Mouse (Mus musculus) forebrain, embryonic 16.5 days (tissue): ENCODE results near the gene Mob3b. TPM values are rescaled to one million over a fixed set of nuclear protein-coding genes. Genes with fewer than 3 reads are reported as not detected.

ENCODE experiments used
- ATAC-seq: fragments of 200-750 bp; cut with Nextera tagmentation; 2 replicates; pipeline ENCODE4 v1.8.0; 2017; ENCODE audit warnings: mild to moderate bottlenecking, moderate library complexity
- H3K27ac ChIP-seq: fragments of 300-500 bp; sonication (generic); 2 replicates; pipeline ENCODE4 v1.5.1; 2014; ENCODE audit warnings: low read length, control low read depth
- H3K27me3 ChIP-seq: fragments of 300-500 bp; sonication (generic); replicated peaks from 2 replicates; pipeline ENCODE4 v1.6.1; 2014; ENCODE audit warnings: low read length; ENCODE audit not compliant: control insufficient read depth, insufficient read depth
- H3K36me3 ChIP-seq: fragments of 300-500 bp; sonication (generic); 2 replicates; pipeline ENCODE4 v1.6.1; 2014; ENCODE audit not compliant: control insufficient read depth, insufficient read depth
- H3K4me1 ChIP-seq: fragments of 300-500 bp; sonication (generic); replicated peaks from 2 replicates; pipeline ENCODE4 v1.6.1; 2014; ENCODE audit warnings: low read length; ENCODE audit not compliant: control insufficient read depth, insufficient read depth
- H3K4me2 ChIP-seq: fragments of 300-500 bp; sonication (generic); 2 replicates; pipeline ENCODE4 v1.6.1; 2014; ENCODE audit warnings: mild to moderate bottlenecking, low read length, control low read depth
- H3K4me3 ChIP-seq: fragments of 300-500 bp; sonication (generic); replicated peaks from 2 replicates; pipeline ENCODE4 v1.5.1; 2014; ENCODE audit warnings: mild to moderate bottlenecking, low read length, control low read depth
- H3K9ac ChIP-seq: fragments of 300-500 bp; sonication (generic); replicated peaks from 2 replicates; pipeline ENCODE4 v1.6.1; 2014; ENCODE audit warnings: low read depth, low read length, control low read depth
- H3K9me3 ChIP-seq: fragments of 300-500 bp; sonication (generic); 2 replicates; pipeline ENCODE4 v1.6.1; 2016; ENCODE audit warnings: low read length; ENCODE audit not compliant: control insufficient read depth
- WGBS: fragments of 180-500 bp; shearing (Covaris S2); extraction: QIAGEN DNeasy Blood & Tissue Kit; methylation state at CpG from one replicate; pipeline ENCODE4 v1.1.7; 2014; 5-methylcytosine and 5-hydroxymethylcytosine counted together
- polyA plus RNA-seq: library from polyadenylated mRNA; unstranded; fragments of >200 nt; fragmentation: Nextera tagmentation; extraction: Ambion mirVana; gene quantifications from 2 replicates; pipeline ENCODE4 v1.2.1, GENCODE M21; 2015

Mob3b gene
- polyA plus RNA-seq, 1 experiment from 2014 or later = 4.3 TPM

DNA sequence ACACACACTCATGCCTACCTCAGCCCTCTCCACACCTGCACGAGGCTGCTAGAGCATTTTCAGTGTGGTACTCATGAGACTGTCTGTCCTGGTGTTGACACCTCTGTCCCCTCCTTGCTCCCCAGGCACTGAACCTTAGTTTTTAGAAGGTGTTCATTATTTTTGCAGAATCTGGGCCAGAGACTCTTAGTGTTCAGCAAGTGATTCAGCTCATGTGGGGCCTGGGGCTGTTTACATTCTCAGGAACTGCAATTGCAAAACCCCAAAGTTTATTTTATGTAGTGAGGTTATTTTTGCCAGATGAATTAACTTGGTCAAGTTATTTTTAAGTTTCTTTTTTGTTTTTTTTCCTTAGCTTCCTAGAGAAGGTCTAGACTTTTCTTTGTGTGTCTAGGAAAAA is 16.3 kb upstream of the Mob3b start:
- Histone ChIP-seq H3K4me2 (no peak overlapping the region), H3K36me3 (no peaks in the 10 kb centered on the region), H3K4me3 (no peak overlapping the region), H3K27me3 (no peaks in the 10 kb centered on the region), H3K9ac (no peak overlapping the region), H3K9me3 (no peaks in the 10 kb centered on the region), H3K4me1 (peaks cover 7% of the 10 kb centered on the region; the same call in 1 of the 2 replicates), H3K27ac (no peak overlapping the region)
- no peak for ATAC-seq
- WGBS = 76% methylated on average over 1 of the region's 1 CpGs

DNA sequence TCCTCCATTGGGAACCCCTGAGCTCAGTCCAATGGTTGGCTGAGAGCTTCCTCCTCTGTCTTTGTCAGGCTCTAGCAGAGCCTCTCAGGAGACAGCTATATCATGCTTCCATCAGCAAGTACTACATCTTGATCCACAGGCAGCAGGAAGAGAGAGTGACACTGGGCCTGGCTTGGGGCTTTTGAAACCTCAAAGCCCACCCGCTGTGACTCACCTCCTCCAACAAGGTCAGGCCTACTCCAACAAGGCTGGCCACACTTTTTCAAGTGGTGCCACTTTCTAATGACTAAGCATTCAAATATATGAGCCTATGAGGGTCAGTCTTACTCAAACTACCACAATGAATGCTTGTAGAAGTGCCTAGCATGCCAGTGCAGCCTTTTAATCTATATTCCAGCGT is 15.2 kb upstream of the Mob3b start:
- no peaks in the 10 kb centered on the region for H3K27me3 ChIP-seq
- ATAC-seq = no peak
- no peak overlapping the region for H3K27ac ChIP-seq
- H3K9me3 ChIP-seq = no peaks in the 10 kb centered on the region
- peaks cover 7% of the 10 kb centered on the region; the same call in 1 of the 2 replicates for H3K4me1 ChIP-seq
- no peak overlapping the region for H3K4me3 ChIP-seq
- no peak overlapping the region for H3K9ac ChIP-seq
- H3K36me3 ChIP-seq = no peaks in the 10 kb centered on the region
- no peak overlapping the region for H3K4me2 ChIP-seq
- 91% methylated on average over 2 of the region's 2 CpGs for WGBS

DNA sequence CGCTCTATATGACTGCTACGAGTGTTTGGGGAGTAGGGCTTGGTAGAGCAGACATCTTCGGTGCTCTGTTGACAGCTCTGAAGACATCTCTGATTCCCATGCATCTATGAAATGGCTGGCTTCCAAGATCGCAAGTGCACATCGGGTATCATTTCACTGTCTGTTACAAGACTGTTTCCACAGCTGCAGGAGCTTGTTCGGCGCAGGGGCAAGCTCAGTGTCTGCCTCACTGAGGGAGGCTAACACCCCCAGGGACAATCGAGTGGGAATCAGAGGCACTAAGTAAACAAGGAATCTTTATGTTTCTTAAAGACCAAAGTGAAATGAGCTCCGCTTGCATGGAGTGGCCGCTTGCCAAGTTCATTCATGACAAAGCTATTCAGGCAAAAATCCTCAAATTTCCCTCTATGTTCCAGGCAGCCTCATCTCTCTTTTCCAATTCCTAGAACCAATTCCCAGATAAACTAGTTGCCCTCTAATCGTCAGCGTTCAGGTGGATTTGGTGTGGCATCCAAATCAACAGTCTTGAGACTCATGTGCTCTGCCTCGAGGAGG is 12.4 kb upstream of the Mob3b start:
- Histone ChIP-seq H3K9ac (no peak overlapping the region; the same call in 1 of the 2 replicates), H3K27me3 (no peaks in the 10 kb centered on the region), H3K4me1 (peaks cover 7% of the 10 kb centered on the region; the same call in 1 of the 2 replicates), H3K9me3 (no peaks in the 10 kb centered on the region), H3K36me3 (no peaks in the 10 kb centered on the region), H3K27ac (no peak overlapping the region), H3K4me3 (no peak overlapping the region), H3K4me2 (peak overlapping the region; percentile 9; the same call in 1 of the 2 replicates)
- 47% methylated on average over 13 of the region's 13 CpGs for WGBS
- ATAC-seq = peak; percentile 47; the same call in 1 of the 2 replicates

DNA sequence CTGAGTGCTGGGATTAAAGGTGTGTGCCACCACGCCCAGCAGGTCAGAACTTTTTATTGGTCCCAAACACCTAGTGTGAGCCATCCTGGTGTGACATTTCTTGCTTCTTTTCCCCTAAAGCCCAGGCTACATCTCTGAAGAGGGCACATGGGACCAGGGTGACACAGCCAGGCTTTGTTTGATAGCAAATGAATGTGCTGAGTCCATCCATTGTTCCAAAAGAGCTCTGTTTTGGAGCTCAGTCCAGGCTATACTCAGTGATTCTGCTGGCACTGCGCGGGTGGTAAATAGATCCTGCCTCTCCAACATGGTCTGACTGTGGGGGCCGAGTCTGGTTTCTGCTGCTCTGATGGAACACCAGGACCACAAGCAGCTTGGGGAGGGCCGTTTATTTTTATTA is 10.6 kb upstream of the Mob3b start:
- no peak for ATAC-seq
- no peaks in the 10 kb centered on the region for H3K36me3 ChIP-seq
- no peaks in the 10 kb centered on the region for H3K9me3 ChIP-seq
- H3K4me2 ChIP-seq = no peak overlapping the region
- H3K9ac ChIP-seq = no peak overlapping the region
- WGBS = 86% methylated on average over 5 of the region's 5 CpGs
- H3K27me3 ChIP-seq = no peaks in the 10 kb centered on the region
- no peak overlapping the region for H3K4me3 ChIP-seq
- H3K4me1 ChIP-seq = peaks cover 7% of the 10 kb centered on the region; the same call in 1 of the 2 replicates
- H3K27ac ChIP-seq = no peak overlapping the region

DNA sequence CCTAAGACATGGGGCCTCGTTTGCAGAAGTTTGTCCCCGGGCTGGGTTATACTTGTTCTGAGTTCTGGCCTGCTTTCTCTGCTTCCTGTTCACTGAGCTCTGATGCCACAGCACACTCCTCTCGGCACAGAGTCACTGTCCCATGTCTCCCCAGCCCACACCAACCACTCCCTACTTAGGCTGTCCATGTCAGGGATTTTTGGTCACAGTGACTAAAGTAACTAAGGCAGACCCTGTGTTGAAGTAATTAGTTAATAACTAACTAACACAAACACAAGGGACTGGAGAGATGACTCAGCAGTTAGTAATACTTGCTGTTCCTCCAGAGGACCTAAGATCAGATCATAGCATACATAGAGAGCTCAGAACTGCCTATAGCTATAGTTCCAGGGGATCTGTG is 8.7 kb upstream of the Mob3b start:
- no peak overlapping the region for H3K4me2 ChIP-seq
- WGBS = 88% methylated on average over 3 of the region's 3 CpGs
- no peak for ATAC-seq

DNA sequence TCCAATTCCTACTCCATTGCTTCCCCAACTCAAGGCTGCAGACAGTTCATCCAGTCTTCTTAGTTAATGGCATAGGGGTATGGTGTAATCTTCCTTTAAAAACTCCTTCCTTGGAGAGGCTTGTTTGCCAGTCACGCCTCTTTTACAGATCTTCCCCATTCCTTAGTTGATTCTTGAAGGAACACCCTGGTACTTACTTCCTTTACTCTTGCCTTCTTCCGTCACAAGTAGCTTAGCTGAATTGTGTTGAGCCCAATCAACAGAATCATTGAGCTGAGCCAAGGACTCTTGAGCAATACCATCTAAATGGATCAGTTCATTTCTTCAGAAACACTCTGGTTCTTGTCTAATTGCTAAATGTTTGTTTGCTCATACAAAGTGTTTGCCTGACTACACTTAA is 8.0 kb upstream of the Mob3b start:
- no peak overlapping the region for H3K4me2 ChIP-seq
- no peaks in the 10 kb centered on the region for H3K27me3 ChIP-seq
- peaks cover 7% of the 10 kb centered on the region; the same call in 1 of the 2 replicates for H3K4me1 ChIP-seq
- H3K9ac ChIP-seq = no peak overlapping the region
- WGBS = 90% methylated on average over 2 of the region's 2 CpGs
- no peak overlapping the region for H3K4me3 ChIP-seq
- H3K27ac ChIP-seq = no peak overlapping the region
- no peaks in the 10 kb centered on the region for H3K9me3 ChIP-seq
- no peaks in the 10 kb centered on the region for H3K36me3 ChIP-seq
- ATAC-seq = no peak

More for the DNA sequence above, 8.7 kb upstream of the Mob3b start:
- no peak overlapping the region for H3K4me3 ChIP-seq
- no peaks in the 10 kb centered on the region for H3K9me3 ChIP-seq
- H3K9ac ChIP-seq = no peak overlapping the region
- H3K27me3 ChIP-seq = no peaks in the 10 kb centered on the region
- H3K36me3 ChIP-seq = no peaks in the 10 kb centered on the region
- peaks cover 7% of the 10 kb centered on the region; the same call in 1 of the 2 replicates for H3K4me1 ChIP-seq
- H3K27ac ChIP-seq = no peak overlapping the region

DNA sequence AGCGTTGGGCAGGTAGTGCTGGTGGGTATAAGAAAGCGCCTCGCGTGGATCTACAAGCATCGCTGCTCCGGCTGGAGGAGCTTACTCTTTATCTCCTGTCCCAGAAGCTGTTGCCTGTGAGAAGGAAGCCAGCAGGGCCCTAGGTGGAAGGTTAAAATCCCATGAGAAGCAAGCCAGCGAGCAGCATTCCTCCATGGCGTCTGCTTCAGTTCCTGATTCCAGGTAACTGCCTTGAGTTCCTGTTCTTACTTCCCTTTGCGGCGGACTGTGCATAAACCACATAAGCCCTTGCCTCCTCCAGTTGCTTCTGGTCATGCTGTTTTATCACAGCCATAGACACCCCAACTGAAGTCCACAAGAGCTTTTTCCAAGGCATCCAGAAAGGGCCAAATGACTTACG is 531 bp upstream of the Mob3b start:
- Histone ChIP-seq H3K4me1 (peaks cover 14% of the 10 kb centered on the region), H3K36me3 (no peaks in the 10 kb centered on the region), H3K9ac (no peak overlapping the region), H3K4me3 (no peak overlapping the region), H3K27me3 (0 out of 2 replicates have a peak, but pooled peaks cover 2% of the 10 kb centered on the region), H3K27ac (no peak overlapping the region), H3K4me2 (no peak overlapping the region), H3K9me3 (no peaks in the 10 kb centered on the region)
- no peak for ATAC-seq
- WGBS = 68% methylated on average over 11 of the region's 11 CpGs

DNA sequence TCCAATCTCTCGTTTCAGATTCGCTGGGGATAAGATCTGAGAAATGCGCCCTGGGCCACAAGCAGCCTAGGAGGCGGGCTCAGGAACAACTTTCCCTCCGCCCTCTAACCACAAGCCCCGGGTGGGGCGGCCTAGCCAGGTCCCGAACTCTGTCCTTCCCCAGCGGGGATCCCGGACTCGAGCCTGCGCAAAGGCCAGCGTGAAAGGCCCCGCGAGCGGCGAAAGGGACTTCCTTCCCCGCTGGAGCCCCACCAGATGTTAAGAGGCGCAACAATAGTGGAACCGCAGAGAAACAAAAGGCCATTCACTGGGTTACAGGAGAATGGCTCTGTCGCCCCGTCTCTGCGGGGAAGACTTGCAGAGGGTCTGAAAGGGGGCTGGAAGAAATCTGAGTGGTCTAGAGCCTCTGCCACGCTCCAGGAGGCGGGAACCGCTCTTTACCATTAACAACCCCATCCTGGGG is 1.1 kb downstream of the Mob3b start:
- under 1% methylated on average over 26 of the region's 26 CpGs for WGBS
- H3K4me3 ChIP-seq = peak overlapping the region; percentile 55

DNA sequence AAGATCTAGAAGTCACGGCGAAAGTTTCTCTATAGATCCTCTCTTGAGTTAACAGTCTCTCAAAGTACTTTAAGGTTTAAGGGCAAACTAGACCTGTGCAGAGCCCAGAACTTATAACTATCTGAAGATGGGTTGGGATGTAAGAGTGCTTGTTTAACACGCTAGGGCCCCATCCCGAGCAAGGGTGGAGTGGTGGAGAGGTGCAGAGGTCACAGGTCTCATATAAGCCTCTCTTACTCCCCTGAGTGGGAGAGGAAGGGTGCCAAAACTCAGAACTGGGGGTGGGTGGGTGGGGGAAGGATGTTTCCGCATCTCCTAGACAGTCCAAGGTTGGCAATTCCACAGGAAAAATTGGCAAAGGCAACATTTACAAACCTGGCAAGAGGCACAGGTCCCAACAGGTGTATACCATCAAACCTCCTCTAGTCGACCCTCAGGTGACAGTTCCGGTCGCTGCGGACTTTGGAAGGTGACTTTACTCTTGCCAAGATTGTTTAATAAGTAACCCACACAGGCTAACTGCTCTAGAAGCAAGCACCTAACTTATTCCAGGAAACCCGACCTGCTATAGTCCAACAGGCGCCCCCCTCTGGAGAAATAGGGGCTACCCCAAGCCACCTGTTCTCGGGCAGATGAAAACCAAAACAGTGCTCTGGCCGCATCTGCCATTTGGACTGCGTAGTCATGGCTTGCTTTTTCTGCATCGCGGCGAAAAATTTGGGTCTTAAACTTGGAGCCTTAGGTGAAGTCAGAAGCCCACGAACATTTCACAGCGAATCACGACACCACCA is 2.0 kb downstream of the Mob3b start:
- no peaks in the 10 kb centered on the region for H3K36me3 ChIP-seq
- H3K4me1 ChIP-seq = peaks cover 14% of the 10 kb centered on the region
- H3K27ac ChIP-seq = no peak overlapping the region
- H3K4me3 ChIP-seq = peak overlapping the region; percentile 55
- ATAC-seq = no peak
- WGBS = 27% methylated on average over 20 of the region's 20 CpGs
- no peaks in the 10 kb centered on the region for H3K9me3 ChIP-seq
- peak overlapping the region; percentile 86 for H3K4me2 ChIP-seq
- H3K27me3 ChIP-seq = 0 out of 2 replicates have a peak, but pooled peaks cover 2% of the 10 kb centered on the region
- H3K9ac ChIP-seq = peak overlapping the region; percentile 60

More for the DNA sequence above, 1.1 kb downstream of the Mob3b start:
- peak overlapping the region; percentile 60 for H3K9ac ChIP-seq
- no peak overlapping the region; the same call in 1 of the 2 replicates for H3K27ac ChIP-seq
- peak; percentile 73 for ATAC-seq
- H3K4me2 ChIP-seq = peak overlapping the region; percentile 86
- no peaks in the 10 kb centered on the region for H3K9me3 ChIP-seq
- H3K36me3 ChIP-seq = no peaks in the 10 kb centered on the region
- 0 out of 2 replicates have a peak, but pooled peaks cover 2% of the 10 kb centered on the region for H3K27me3 ChIP-seq
- H3K4me1 ChIP-seq = peaks cover 14% of the 10 kb centered on the region
